Mouse (Mus musculus) midbrain, postnatal 0 days (tissue): ENCODE measurements around the gene P3h4. TPM values are rescaled to one million over a fixed set of nuclear protein-coding genes. Genes with fewer than 3 reads are reported as not detected.

Experiments used
- ATAC-seq: fragments of 200-750 bp; cut with Nextera tagmentation; 2 replicates; pipeline ENCODE4 v1.8.0; 2017; ENCODE audit warnings: moderate number of reproducible peaks, mild to moderate bottlenecking, moderate TSS enrichment, moderate library complexity; ENCODE audit not compliant: low FRiP score
- DNase-seq: peaks from one replicate; pipeline ENCODE4 v3.0.0-alpha.2; 2015; ENCODE audit warnings: low spot score
- H3K27ac ChIP-seq: fragments of 300-500 bp; sonication (generic); 2 replicates; pipeline ENCODE4 v1.5.1; 2014; ENCODE audit warnings: low read depth, mild to moderate bottlenecking, low read length, mixed read lengths
- H3K27me3 ChIP-seq: fragments of 300-500 bp; sonication (generic); 2 replicates; pipeline ENCODE4 v1.6.1; 2014; ENCODE audit warnings: low read length, control low read depth, mixed read lengths; ENCODE audit not compliant: insufficient read depth
- H3K36me3 ChIP-seq: fragments of 300-500 bp; sonication (generic); 2 replicates; pipeline ENCODE4 v1.6.1; 2014; ENCODE audit warnings: low read length, control low read depth, mixed read lengths; ENCODE audit not compliant: insufficient read depth
- H3K4me1 ChIP-seq: fragments of 300-500 bp; sonication (generic); 2 replicates; pipeline ENCODE4 v1.6.1; 2014; ENCODE audit warnings: mild to moderate bottlenecking, control low read depth, antibody characterized with exemption, low read length, mixed read lengths; ENCODE audit not compliant: insufficient read depth
- H3K4me2 ChIP-seq: fragments of 300-500 bp; sonication (generic); 2 replicates; pipeline ENCODE4 v1.6.1; 2014; ENCODE audit warnings: low read depth, mild to moderate bottlenecking, low read length, mixed read lengths; ENCODE audit not compliant: poor library complexity, severe bottlenecking
- H3K4me3 ChIP-seq: fragments of 300-500 bp; sonication (generic); 2 replicates; pipeline ENCODE4 v1.5.1; 2014; ENCODE audit warnings: low read depth, mild to moderate bottlenecking, low read length, moderate library complexity
- H3K9ac ChIP-seq: fragments of 300-500 bp; sonication (generic); replicated peaks from 2 replicates; pipeline ENCODE4 v1.6.1; 2014; ENCODE audit warnings: mild to moderate bottlenecking, low read length, moderate library complexity, mixed read lengths; ENCODE audit not compliant: poor library complexity, severe bottlenecking
- H3K9me3 ChIP-seq: fragments of 300-500 bp; sonication (generic); 2 replicates; pipeline ENCODE4 v1.6.1; 2016; ENCODE audit warnings: low read length, control low read depth
- CTCF ChIP-seq: IDR thresholded peaks from 2 replicates; pipeline ENCODE4 v1.5.1; 2016; ENCODE audit warnings: antibody characterized with exemption, mild to moderate bottlenecking
- WGBS: fragments of 180-500 bp; shearing (Covaris S2); extraction: QIAGEN DNeasy Blood & Tissue Kit; methylation state at CpG from one replicate; pipeline ENCODE4 v1.1.7; 2014; 5-methylcytosine and 5-hydroxymethylcytosine counted together
- polyA plus RNA-seq: library from polyadenylated mRNA; unstranded; fragments of >200 nt; fragmentation: Nextera tagmentation; extraction: Ambion mirVana; gene quantifications from 2 replicates; pipeline ENCODE4 v1.2.1, GENCODE M21; 2015
- total RNA-seq: library from RNA; depleted of rRNA; stranded (reverse); fragments of >200 nt; gene quantifications from 2 replicates; pipeline ENCODE4 v1.2.3, GENCODE M21; 2014

The P3h4 gene
- total and polyA plus RNA-seq, 2 experiments from 2014 or later, result 23.4 to 26.0 TPM

- H3K27ac ChIP-seq, result peak overlapping the region; percentile 75
- peak; percentile 89 for DNase-seq
- H3K4me1 ChIP-seq, result peaks cover 7% of the 10 kb centered on the region
- no peaks in the 10 kb centered on the region for H3K9me3 ChIP-seq
- no peaks in the 10 kb centered on the region for H3K27me3 ChIP-seq
- H3K4me2 ChIP-seq, result peak overlapping the region; percentile 87
- peak overlapping the region; percentile 90 for H3K9ac ChIP-seq
- ATAC-seq, result peak; percentile 95
- WGBS, result 1% methylated on average over 51 of the region's 52 CpGs
- peak overlapping the region; percentile 86 for H3K4me3 ChIP-seq
- peaks cover 10% of the 10 kb centered on the region for H3K36me3 ChIP-seq
- TF ChIP-seq CTCF, result 0 out of 2 replicates have a peak, but pooled peaks have one; percentile 2
Observed at GRCm38 (mm10) chr11:100440691-100441522, 26.3 kb upstream of the P3h4 start.

- Histone ChIP-seq H3K4me3 (no peak overlapping the region), H3K27me3 (no peaks in the 10 kb centered on the region), H3K4me2 (no peak overlapping the region), H3K9me3 (no peaks in the 10 kb centered on the region), H3K4me1 (peaks cover 7% of the 10 kb centered on the region), H3K27ac (no peak overlapping the region), H3K36me3 (peaks cover 16% of the 10 kb centered on the region), H3K9ac (no peak overlapping the region)
- 64% methylated on average over 1 of the region's 1 CpGs for WGBS
- no peak for TF ChIP-seq CTCF
- DNase-seq (no peak), ATAC-seq (no peak)
Observed at GRCm38 (mm10) chr11:100437901-100438300, 23.3 kb upstream of the P3h4 start.

GRCm38 (mm10) chr11:100435678-100436246, 21.1 kb upstream of the P3h4 start:
- ATAC-seq (no peak), DNase-seq (no peak)
- Histone ChIP-seq H3K36me3 (peaks cover 19% of the 10 kb centered on the region), H3K4me3 (no peak overlapping the region), H3K4me1 (peaks cover 3% of the 10 kb centered on the region; the same call in 1 of the 2 replicates), H3K27me3 (no peaks in the 10 kb centered on the region), H3K27ac (no peak overlapping the region), H3K9ac (no peak overlapping the region), H3K4me2 (no peak overlapping the region), H3K9me3 (no peaks in the 10 kb centered on the region)
- TF ChIP-seq CTCF, result no peak
- WGBS, result 19% methylated on average over 9 of the region's 9 CpGs

GRCm38 (mm10) chr11:100432002-100432401, 17.4 kb upstream of the P3h4 start:
- no peak overlapping the region for H3K4me2 ChIP-seq
- 97% methylated on average over 5 of the region's 5 CpGs for WGBS
- H3K27ac ChIP-seq, result no peak overlapping the region
- ATAC-seq (no peak), DNase-seq (no peak)
- H3K9me3 ChIP-seq, result no peaks in the 10 kb centered on the region
- H3K4me1 ChIP-seq, result no peaks in the 10 kb centered on the region
- H3K9ac ChIP-seq, result no peak overlapping the region
- no peak for TF ChIP-seq CTCF
- no peak overlapping the region for H3K4me3 ChIP-seq
- no peaks in the 10 kb centered on the region for H3K27me3 ChIP-seq
- peaks cover 21% of the 10 kb centered on the region for H3K36me3 ChIP-seq

- no peaks in the 10 kb centered on the region for H3K4me1 ChIP-seq
- H3K9me3 ChIP-seq, result no peaks in the 10 kb centered on the region
- H3K4me3 ChIP-seq, result no peak overlapping the region
- H3K36me3 ChIP-seq, result peaks cover 13% of the 10 kb centered on the region
- DNase-seq (no peak), ATAC-seq (no peak)
- 81% methylated on average over 7 of the region's 7 CpGs for WGBS
- no peak for TF ChIP-seq CTCF
- H3K27ac ChIP-seq, result no peak overlapping the region
- H3K9ac ChIP-seq, result no peak overlapping the region
- H3K4me2 ChIP-seq, result no peak overlapping the region
- H3K27me3 ChIP-seq, result no peaks in the 10 kb centered on the region
Observed at GRCm38 (mm10) chr11:100430052-100430451, 15.4 kb upstream of the P3h4 start.

- ATAC-seq (no peak), DNase-seq (peak; percentile 47)
- Histone ChIP-seq H3K4me3 (no peak overlapping the region), H3K4me2 (no peak overlapping the region), H3K9me3 (no peaks in the 10 kb centered on the region), H3K27ac (no peak overlapping the region), H3K36me3 (peaks cover 10% of the 10 kb centered on the region), H3K4me1 (no peaks in the 10 kb centered on the region), H3K9ac (no peak overlapping the region), H3K27me3 (no peaks in the 10 kb centered on the region)
- TF ChIP-seq CTCF, result no peak
- WGBS, result 58% methylated on average over 9 of the region's 9 CpGs
Observed at GRCm38 (mm10) chr11:100428612-100429199, 14.1 kb upstream of the P3h4 start.
